Mouse (Mus musculus) limb, embryonic 11.5 days (tissue): ENCODE results near the gene Pdlim1. TPM values are rescaled to one million over a fixed set of nuclear protein-coding genes. Genes with fewer than 3 reads are reported as not detected.

Source experiments
- ATAC-seq: fragments of 200-750 bp; cut with Nextera tagmentation; 2 replicates; pipeline ENCODE4 v1.8.0; 2017; ENCODE audit warnings: low read depth; ENCODE audit not compliant: insufficient number of reproducible peaks, low FRiP score, low TSS enrichment
- DNase-seq: peaks from one replicate; pipeline ENCODE4 v3.0.0-alpha.2; 2015; ENCODE audit warnings: low spot score
- H3K27ac ChIP-seq: fragments of 300-500 bp; sonication (generic); replicated peaks from 2 replicates; pipeline ENCODE4 v1.5.1; 2014; ENCODE audit warnings: low read depth, mild to moderate bottlenecking, low read length
- H3K27me3 ChIP-seq: fragments of 300-500 bp; sonication (generic); 2 replicates; pipeline ENCODE4 v1.6.1; 2014; ENCODE audit warnings: mild to moderate bottlenecking, low read length, mixed read lengths; ENCODE audit not compliant: control insufficient read depth, insufficient read depth
- H3K36me3 ChIP-seq: fragments of 300-500 bp; sonication (generic); 2 replicates; pipeline ENCODE4 v1.6.1; 2014; ENCODE audit warnings: mild to moderate bottlenecking, low read length, moderate library complexity, mixed read lengths; ENCODE audit not compliant: control insufficient read depth, insufficient read depth
- H3K4me1 ChIP-seq: fragments of 300-500 bp; sonication (generic); 2 replicates; pipeline ENCODE4 v1.6.1; 2014; ENCODE audit warnings: low read length, mixed read lengths; ENCODE audit not compliant: control insufficient read depth, insufficient read depth
- H3K4me2 ChIP-seq: fragments of 300-500 bp; sonication (generic); 2 replicates; pipeline ENCODE4 v1.6.1; 2014; ENCODE audit warnings: low read depth, mild to moderate bottlenecking, moderate library complexity; ENCODE audit not compliant: severe bottlenecking
- H3K4me3 ChIP-seq: fragments of 300-500 bp; sonication (generic); 2 replicates; pipeline ENCODE4 v1.5.1; 2014; ENCODE audit warnings: low read depth, low read length
- H3K9ac ChIP-seq: fragments of 300-500 bp; sonication (generic); 2 replicates; pipeline ENCODE4 v1.6.1; 2014; ENCODE audit warnings: mild to moderate bottlenecking, low read length
- H3K9me3 ChIP-seq: fragments of 300-500 bp; sonication (generic); 2 replicates; pipeline ENCODE4 v1.6.1; 2016; ENCODE audit warnings: low read length; ENCODE audit not compliant: control insufficient read depth
- WGBS: fragments of 180-500 bp; shearing (Covaris S2); extraction: QIAGEN DNeasy Blood & Tissue Kit; methylation state at CpG from one replicate; pipeline ENCODE4 v1.1.7; 2014; 5-methylcytosine and 5-hydroxymethylcytosine counted together
- polyA plus RNA-seq: library from polyadenylated mRNA; unstranded; fragments of >200 nt; fragmentation: Nextera tagmentation; extraction: Ambion mirVana; gene quantifications from 2 replicates; pipeline ENCODE4 v1.2.1, GENCODE M21; 2014

Pdlim1 gene
- polyA plus RNA-seq, 1 experiment from 2014 or later = 68.5 TPM

GRCm38 (mm10) chr19:40297078-40297797 lies 25.6 kb upstream of the Pdlim1 start:
- no peaks in the 10 kb centered on the region for H3K9me3 ChIP-seq
- no peaks in the 10 kb centered on the region for H3K27me3 ChIP-seq
- no peak overlapping the region for H3K9ac ChIP-seq
- DNase-seq = no peak
- ATAC-seq = no peak
- H3K4me3 ChIP-seq = no peak overlapping the region
- no peaks in the 10 kb centered on the region for H3K4me1 ChIP-seq
- H3K27ac ChIP-seq = no peak overlapping the region
- no peaks in the 10 kb centered on the region for H3K36me3 ChIP-seq
- WGBS = 89% methylated on average over 7 of the region's 7 CpGs
- H3K4me2 ChIP-seq = no peak overlapping the region

DNA sequence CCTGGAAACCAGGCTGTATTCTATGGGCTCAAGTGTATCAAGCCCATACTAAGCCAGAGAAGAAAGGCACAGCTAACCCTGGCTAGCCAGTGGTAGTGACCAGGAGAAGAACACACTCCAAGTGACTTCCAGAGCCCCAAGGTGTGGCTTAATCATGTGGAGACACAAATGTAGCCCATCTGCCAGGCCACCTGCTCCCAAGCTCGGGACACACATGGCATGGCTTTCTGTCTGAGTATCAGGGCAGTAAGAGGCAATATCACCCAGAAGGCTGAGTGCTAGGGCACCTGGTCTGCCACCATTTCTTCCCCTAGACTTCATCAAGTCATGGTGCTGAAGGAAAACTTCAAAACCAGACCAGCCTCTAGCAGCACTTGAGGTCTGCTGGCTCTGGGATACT lies 22.6 kb upstream of the Pdlim1 start:
- H3K4me1 ChIP-seq = no peaks in the 10 kb centered on the region
- DNase-seq (no peak), ATAC-seq (no peak)
- no peak overlapping the region for H3K4me3 ChIP-seq
- H3K27me3 ChIP-seq = no peaks in the 10 kb centered on the region
- H3K4me2 ChIP-seq = no peak overlapping the region
- no peaks in the 10 kb centered on the region for H3K36me3 ChIP-seq
- WGBS = 70% methylated on average over 1 of the region's 1 CpGs
- no peak overlapping the region for H3K27ac ChIP-seq
- H3K9me3 ChIP-seq = no peaks in the 10 kb centered on the region
- no peak overlapping the region for H3K9ac ChIP-seq

GRCm38 (mm10) chr19:40293791-40294190 lies 22.1 kb upstream of the Pdlim1 start:
- Histone ChIP-seq H3K4me2 (no peak overlapping the region), H3K9ac (no peak overlapping the region), H3K27me3 (no peaks in the 10 kb centered on the region), H3K9me3 (no peaks in the 10 kb centered on the region), H3K27ac (no peak overlapping the region), H3K4me1 (no peaks in the 10 kb centered on the region), H3K4me3 (no peak overlapping the region), H3K36me3 (no peaks in the 10 kb centered on the region)
- 93% methylated on average over 6 of the region's 6 CpGs for WGBS
- ATAC-seq (no peak), DNase-seq (no peak)

DNA sequence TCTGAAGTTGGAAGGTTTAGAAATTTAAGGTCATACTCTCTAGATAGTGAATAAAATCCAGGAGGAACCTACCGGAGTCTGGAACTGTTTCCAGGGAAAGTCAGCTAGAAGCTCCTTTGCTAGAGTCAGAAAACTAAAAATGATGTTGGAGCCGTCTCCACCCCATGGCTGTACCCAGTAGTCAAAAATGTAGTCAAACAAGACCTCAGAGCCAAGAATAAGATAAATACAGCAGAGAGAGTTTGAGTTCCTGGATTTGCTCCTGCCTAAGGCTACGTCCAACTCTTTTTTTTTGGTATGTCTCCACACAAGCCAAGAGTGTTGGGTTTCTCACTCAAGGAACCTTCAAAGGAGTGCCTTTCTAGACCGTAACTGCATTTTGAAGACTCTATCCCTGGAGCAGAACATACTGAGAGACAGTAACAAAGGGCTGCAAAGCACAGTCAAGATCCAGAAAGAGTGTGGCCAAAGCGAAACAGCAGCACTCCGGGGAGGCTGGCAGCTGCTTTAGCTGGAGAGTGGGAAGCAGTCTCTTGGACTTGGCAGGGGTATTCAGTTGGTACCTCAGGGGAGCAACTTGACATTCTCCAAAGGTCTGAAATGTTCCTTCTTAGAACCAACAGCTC lies 18.6 kb upstream of the Pdlim1 start:
- Histone ChIP-seq H3K4me1 (no peaks in the 10 kb centered on the region), H3K36me3 (no peaks in the 10 kb centered on the region), H3K9me3 (no peaks in the 10 kb centered on the region), H3K27me3 (no peaks in the 10 kb centered on the region), H3K27ac (no peak overlapping the region), H3K9ac (no peak overlapping the region), H3K4me3 (no peak overlapping the region), H3K4me2 (no peak overlapping the region)
- DNase-seq (no peak), ATAC-seq (no peak)
- WGBS = 91% methylated on average over 6 of the region's 6 CpGs

GRCm38 (mm10) chr19:40288415-40288814 lies 16.8 kb upstream of the Pdlim1 start:
- ATAC-seq (no peak), DNase-seq (no peak)
- no peaks in the 10 kb centered on the region for H3K36me3 ChIP-seq
- no peaks in the 10 kb centered on the region for H3K27me3 ChIP-seq
- H3K9me3 ChIP-seq = no peaks in the 10 kb centered on the region
- no peak overlapping the region for H3K4me3 ChIP-seq
- WGBS = 93% methylated on average over 9 of the region's 9 CpGs
- no peaks in the 10 kb centered on the region for H3K4me1 ChIP-seq
- H3K9ac ChIP-seq = no peak overlapping the region
- H3K4me2 ChIP-seq = no peak overlapping the region
- H3K27ac ChIP-seq = no peak overlapping the region

- ATAC-seq = no peak
- H3K4me3 ChIP-seq = no peak overlapping the region
- WGBS = 92% methylated on average over 2 of the region's 2 CpGs
Measured at GRCm38 (mm10) chr19:40284704-40285103, 13.1 kb upstream of the Pdlim1 start.

DNA sequence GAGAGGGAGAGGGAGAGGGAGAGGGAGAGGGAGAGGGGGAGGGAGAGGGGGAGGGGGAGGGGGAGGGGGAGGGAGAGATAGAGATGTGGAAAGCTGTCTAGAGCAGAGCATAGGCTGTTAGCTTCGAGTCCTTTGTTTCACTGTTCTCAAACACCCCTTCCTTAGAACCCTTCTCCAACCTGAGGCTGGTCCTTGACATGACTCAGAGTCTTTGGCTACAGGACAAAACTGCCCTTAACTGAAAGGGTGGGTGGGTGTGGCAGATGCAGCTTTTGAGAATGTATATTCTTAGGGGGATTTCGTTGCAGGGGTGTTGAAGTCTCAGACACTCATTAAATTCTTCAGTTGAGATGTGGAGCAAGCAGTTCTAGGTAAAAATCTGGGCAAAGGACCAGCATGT lies 11.8 kb upstream of the Pdlim1 start:
- DNase-seq (no peak), ATAC-seq (no peak)
- Histone ChIP-seq H3K9me3 (no peaks in the 10 kb centered on the region), H3K4me1 (no peaks in the 10 kb centered on the region), H3K27me3 (no peaks in the 10 kb centered on the region), H3K27ac (no peak overlapping the region), H3K9ac (no peak overlapping the region), H3K4me3 (no peak overlapping the region), H3K4me2 (no peak overlapping the region), H3K36me3 (no peaks in the 10 kb centered on the region)
- 71% methylated on average over 2 of the region's 2 CpGs for WGBS

More at GRCm38 (mm10) chr19:40284704-40285103, 13.1 kb upstream of the Pdlim1 start:
- Histone ChIP-seq H3K27me3 (no peaks in the 10 kb centered on the region), H3K9ac (no peak overlapping the region), H3K4me1 (no peaks in the 10 kb centered on the region), H3K4me2 (no peak overlapping the region), H3K9me3 (no peaks in the 10 kb centered on the region), H3K27ac (no peak overlapping the region), H3K36me3 (no peaks in the 10 kb centered on the region)
- DNase-seq = no peak

GRCm38 (mm10) chr19:40278372-40279023 lies 6.9 kb upstream of the Pdlim1 start:
- no peaks in the 10 kb centered on the region for H3K4me1 ChIP-seq
- H3K4me2 ChIP-seq = no peak overlapping the region
- H3K27ac ChIP-seq = no peak overlapping the region
- no peaks in the 10 kb centered on the region for H3K9me3 ChIP-seq
- H3K36me3 ChIP-seq = no peaks in the 10 kb centered on the region
- ATAC-seq = no peak
- no peak overlapping the region for H3K9ac ChIP-seq
- no peak overlapping the region for H3K4me3 ChIP-seq
- no peak for DNase-seq
- H3K27me3 ChIP-seq = no peaks in the 10 kb centered on the region
- WGBS = 82% methylated on average over 8 of the region's 8 CpGs
